Mouse (Mus musculus) forelimb bud, embryonic 11.5 days (tissue): ENCODE results near the gene Ptprm.
"Not testable (repeated sequence)": the region's sequence is repeated elsewhere in the genome, so short reads cannot be mapped to it uniquely, and the experiment has no call there.

ENCODE experiments used
- DNase-seq: peaks from one replicate; pipeline ENCODE4 v3.0.0-alpha.2; 2012; ENCODE audit warnings: low read depth, low spot score

Ptprm gene

GRCm38 (mm10) chr17:66877582-66877981 is 476.7 kb downstream of the Ptprm start:
- DNase-seq: no peak

- no peak for DNase-seq
Observed at GRCm38 (mm10) chr17:66874810-66875209, 479.4 kb downstream of the Ptprm start.

- DNase-seq: no peak
Observed at GRCm38 (mm10) chr17:66871396-66871795, 482.9 kb downstream of the Ptprm start.

- DNase-seq: no peak
Observed at GRCm38 (mm10) chr17:66869581-66870002, 484.7 kb downstream of the Ptprm start.

- DNase-seq: no peak
Observed at GRCm38 (mm10) chr17:66864441-66864840, 489.8 kb downstream of the Ptprm start.

GRCm38 (mm10) chr17:66861557-66861956 is 492.7 kb downstream of the Ptprm start:
- DNase-seq: peak; percentile 57

GRCm38 (mm10) chr17:66858757-66859156 is 495.5 kb downstream of the Ptprm start:
- no peak for DNase-seq

- DNase-seq: no peak
Observed at GRCm38 (mm10) chr17:66852496-66852895, 501.8 kb downstream of the Ptprm start.

- DNase-seq: not testable (repeated sequence)
Observed at GRCm38 (mm10) chr17:66847011-66847410, 507.2 kb downstream of the Ptprm start.

- DNase-seq: no peak
Observed at GRCm38 (mm10) chr17:66822347-66822746, 531.9 kb downstream of the Ptprm start.

GRCm38 (mm10) chr17:66817380-66817779 is 536.9 kb downstream of the Ptprm start:
- DNase-seq: no peak

GRCm38 (mm10) chr17:66815921-66816320 is 538.3 kb downstream of the Ptprm start:
- DNase-seq: no peak

GRCm38 (mm10) chr17:66813786-66814185 is 540.5 kb downstream of the Ptprm start:
- no peak for DNase-seq

GRCm38 (mm10) chr17:66813346-66813745 is 540.9 kb downstream of the Ptprm start:
- no peak for DNase-seq

GRCm38 (mm10) chr17:66809786-66810185 is 544.5 kb downstream of the Ptprm start:
- DNase-seq: no peak

GRCm38 (mm10) chr17:66808186-66808585 is 546.1 kb downstream of the Ptprm start:
- DNase-seq: no peak

- no peak for DNase-seq
Observed at GRCm38 (mm10) chr17:66801831-66802687, 552.2 kb downstream of the Ptprm start.

GRCm38 (mm10) chr17:66800231-66800630 is 554.0 kb downstream of the Ptprm start:
- no peak for DNase-seq

GRCm38 (mm10) chr17:66786166-66786565 is 568.1 kb downstream of the Ptprm start:
- peak; percentile 40 for DNase-seq

- DNase-seq: no peak
Observed at GRCm38 (mm10) chr17:66785586-66785985, 568.7 kb downstream of the Ptprm start.

GRCm38 (mm10) chr17:66783601-66784000 is 570.7 kb downstream of the Ptprm start:
- DNase-seq: no peak

- DNase-seq: no peak
Observed at GRCm38 (mm10) chr17:66783075-66783492, 571.2 kb downstream of the Ptprm start.

GRCm38 (mm10) chr17:66781910-66782309 is 572.3 kb downstream of the Ptprm start:
- DNase-seq: no peak
